In genomic region chr10:24758326-24758915, GRCm38 (mm10) we compare ENCODE assay signal across 21 mouse cellular contexts. TPM values are rescaled to one million over a fixed set of nuclear protein-coding genes. Genes with fewer than 3 reads are reported as not detected.
A peak's percentile ranks its signal among the peaks of the same experiment; 100 is the strongest.
DNase-seq lines count a peak whose midpoint lies in the region; ATAC-seq and TF ChIP-seq lines count a peak whose summit lies in the region.
"Had no signal": no experiment of that assay in that cellular context is flagged by ENCODE, and none has a peak within 500 bp of the region (broad histone marks: within the 10 kb centered on the region; RNA-seq: fewer than 3 reads in every experiment).

No protein-coding gene starts in this region.

- no peak overlapping the region for H3K4me3 ChIP-seq in C2C12 (ENCODE audit: insufficient read depth, poor library complexity, severe bottlenecking)
- H3K4me3 ChIP-seq in liver, embryonic 15.5 days (replicated peaks): no peak overlapping the region
- H3K4me3 ChIP-seq: embryonic facial prominence, embryonic 13.5 days; forebrain, embryonic 10.5 days; heart, embryonic 10.5 days; hindbrain, embryonic 13.5 days; intestine, embryonic 15.5 days; kidney, embryonic 15.5 days; midbrain, embryonic 10.5 days had no signal

- no peak overlapping the region for H3ac ChIP-seq in C2C12 (ENCODE audit: control insufficient read depth, insufficient read length, low read depth)

- no peaks in the 10 kb centered on the region for H3K79me2 ChIP-seq in C2C12 (ENCODE audit: control insufficient read depth, insufficient read depth)

- no peak overlapping the region for H3K9ac ChIP-seq in liver, embryonic 15.5 days
- H3K9ac ChIP-seq: embryonic facial prominence, embryonic 13.5 days; hindbrain, embryonic 13.5 days; intestine, embryonic 15.5 days; kidney, embryonic 15.5 days had no signal

- H3K9me3 ChIP-seq in liver, embryonic 15.5 days (replicated peaks): no peaks in the 10 kb centered on the region
- H3K9me3 ChIP-seq: embryonic facial prominence, embryonic 13.5 days; forebrain, embryonic 10.5 days; heart, embryonic 10.5 days; hindbrain, embryonic 13.5 days; intestine, embryonic 15.5 days; kidney, embryonic 15.5 days; midbrain, embryonic 10.5 days had no signal

- peak overlapping the region; percentile 57; the same call in 1 of the 2 replicates for H3K27ac ChIP-seq in liver, embryonic 15.5 days (replicated peaks)
- H3K27ac ChIP-seq: embryonic facial prominence, embryonic 13.5 days; forebrain, embryonic 10.5 days; heart, embryonic 10.5 days; hindbrain, embryonic 13.5 days; intestine, embryonic 15.5 days; kidney, embryonic 15.5 days; midbrain, embryonic 10.5 days had no signal

- peak; percentile 88 for ATAC-seq in liver, embryonic 15.5 days (ENCODE audit: insufficient read depth)
- ATAC-seq: intestine, embryonic 15.5 days; Patski had no signal

- peak; percentile 81 for DNase-seq in MEL-GATA-1-ER (ENCODE audit: extremely low read depth, low read depth)
- DNase-seq in c-Kit-positive CD71-positive TER-119-positive erythroid progenitor cells, embryonic 14.5 days (ENCODE audit: low spot score): peak; percentile 45
- DNase-seq in lung, adult 18-20 months: no peak
- no peak for DNase-seq in testis, postnatal 10 days (ENCODE audit: low spot score)
- no peak for DNase-seq in right cerebral cortex, postnatal 10 days (ENCODE audit: low spot score in 2 of 2)
- DNase-seq in gastrocnemius, postnatal 10 days: no peak
- DNase-seq: cerebellum, adult 18-20 months; gastrocnemius, postnatal 25 days; heart, postnatal 10 days; thymus, postnatal 4 days had no signal

- 29% methylated on average over 8 of the region's 8 CpGs for WGBS in liver, embryonic 15.5 days (ENCODE audit: insufficient replicate concordance)

- peaks cover 25% of the 10 kb centered on the region for H3K4me1 ChIP-seq in liver, embryonic 15.5 days (replicated peaks)
- H3K4me1 ChIP-seq: kidney, embryonic 15.5 days had no signal

- TF ChIP-seq CTCF in C2C12 (IDR thresholded peaks at IDR 0.05; ENCODE audit: control insufficient read depth, insufficient read depth, insufficient read length): no peak

- no peaks in the 10 kb centered on the region for H3K79me3 ChIP-seq in C2C12 (ENCODE audit: low read depth)

- no peaks in the 10 kb centered on the region for H3K27me3 ChIP-seq in C2C12 (ENCODE audit: control insufficient read depth, insufficient read depth, insufficient read length)
- H3K27me3 ChIP-seq in liver, embryonic 15.5 days: no peaks in the 10 kb centered on the region
- H3K27me3 ChIP-seq: CH12.LX; embryonic facial prominence, embryonic 13.5 days; hindbrain, embryonic 13.5 days; intestine, embryonic 15.5 days; kidney, embryonic 15.5 days; Patski had no signal

- peak overlapping the region; percentile 21; the same call in 1 of the 2 replicates for H3K4me2 ChIP-seq in liver, embryonic 15.5 days
- H3K4me2 ChIP-seq: embryonic facial prominence, embryonic 13.5 days; hindbrain, embryonic 13.5 days; intestine, embryonic 15.5 days; kidney, embryonic 15.5 days had no signal

- H3K36me3 ChIP-seq in C2C12 (ENCODE audit: control insufficient read depth, insufficient read depth): no peaks in the 10 kb centered on the region
- H3K36me3 ChIP-seq in liver, embryonic 15.5 days (replicated peaks): no peaks in the 10 kb centered on the region
- H3K36me3 ChIP-seq: embryonic facial prominence, embryonic 13.5 days; forebrain, embryonic 10.5 days; heart, embryonic 10.5 days; hindbrain, embryonic 13.5 days; intestine, embryonic 15.5 days; kidney, embryonic 15.5 days; midbrain, embryonic 10.5 days had no signal

TF ChIP-seq in C2C12, 6 proteins besides CTCF, POLR2A, EP300 and RAD21:
- TF ChIP-seq MYOD1 (IDR thresholded peaks at IDR 0.05; ENCODE audit: control insufficient read depth, insufficient read length, low read depth) (peak; percentile 12), MAX (IDR thresholded peaks at IDR 0.05) (no peak)

RNA-seq across cellular contexts. Expression of gene Enpp1, which starts 46.5 kb away (rescaled TPM):
- polyA plus RNA-seq in C2C12 (2012; fragmentation: generic; extraction: Trizol): 1.3 TPM
- polyA plus RNA-seq in liver, embryonic 15.5 days (2015; fragmentation: Nextera tagmentation; extraction: Ambion mirVana): 2.0 and 2.5 TPM in 2 replicates
- 10 to 100 TPM in 1 of 2 experiments, 1 to 10 TPM in 1; 7.6 to 10.7 TPM for total RNA-seq in gastrocnemius, postnatal 10 days (2021)

Comparison
In these comparisons a context has a peak if more than half of its experiments do, and no peak if none do; other contexts are left out.
1. DNase-seq: peak in MEL-GATA-1-ER (single experiment) and c-Kit-positive CD71-positive TER-119-positive erythroid progenitor cells, embryonic 14.5 days (single experiment); none in lung, adult 18-20 months (0 of 2), testis, postnatal 10 days (single experiment), right cerebral cortex, postnatal 10 days (0 of 2) and gastrocnemius, postnatal 10 days (single experiment).